ENCODE assay signal across 19 mouse cellular contexts in genomic region chr16:49493881-49494280, GRCm38 (mm10).
"Had no signal": no experiment of that assay in that cellular context is flagged by ENCODE, and none has a peak within 500 bp of the region (broad histone marks: within the 10 kb centered on the region; RNA-seq: fewer than 3 reads in every experiment).

No protein-coding gene starts in this region.

- DNase-seq: forebrain, postnatal 0 days; heart, postnatal 10 days; kidney, adult 11 months; kidney, adult 2 months; kidney, adult 9 months; kidney, postnatal 14 days; kidney, postnatal 36 days; layer of hippocampus, adult 9-11 months; layer of hippocampus, postnatal 36 days; left cerebral cortex, postnatal 4 days had no signal

- H3K4me3 ChIP-seq: hindbrain, embryonic 13.5 days; hindbrain, embryonic 15.5 days; kidney, embryonic 15.5 days; limb, embryonic 13.5 days; limb, embryonic 15.5 days; liver, embryonic 12.5 days had no signal

- H3K27ac ChIP-seq: hindbrain, embryonic 13.5 days; hindbrain, embryonic 15.5 days; hindbrain, postnatal 0 days; kidney, embryonic 15.5 days; kidney, postnatal 0 days; limb, embryonic 13.5 days; limb, embryonic 15.5 days; liver, embryonic 12.5 days; liver, embryonic 14.5 days had no signal
